Mouse (Mus musculus) layer of hippocampus, adult 9-11 months (tissue): ENCODE measurements at regions not wholly inside any gene's neighbourhood (a gene's known extent, or its start where the extent isn't known, plus 50 kb on each side); places are given as distances from the start of the nearest gene placed in this dataset.

Source experiments
- DNase-seq: peaks from one replicate; pipeline ENCODE4 v3.0.0; 2022

DNA sequence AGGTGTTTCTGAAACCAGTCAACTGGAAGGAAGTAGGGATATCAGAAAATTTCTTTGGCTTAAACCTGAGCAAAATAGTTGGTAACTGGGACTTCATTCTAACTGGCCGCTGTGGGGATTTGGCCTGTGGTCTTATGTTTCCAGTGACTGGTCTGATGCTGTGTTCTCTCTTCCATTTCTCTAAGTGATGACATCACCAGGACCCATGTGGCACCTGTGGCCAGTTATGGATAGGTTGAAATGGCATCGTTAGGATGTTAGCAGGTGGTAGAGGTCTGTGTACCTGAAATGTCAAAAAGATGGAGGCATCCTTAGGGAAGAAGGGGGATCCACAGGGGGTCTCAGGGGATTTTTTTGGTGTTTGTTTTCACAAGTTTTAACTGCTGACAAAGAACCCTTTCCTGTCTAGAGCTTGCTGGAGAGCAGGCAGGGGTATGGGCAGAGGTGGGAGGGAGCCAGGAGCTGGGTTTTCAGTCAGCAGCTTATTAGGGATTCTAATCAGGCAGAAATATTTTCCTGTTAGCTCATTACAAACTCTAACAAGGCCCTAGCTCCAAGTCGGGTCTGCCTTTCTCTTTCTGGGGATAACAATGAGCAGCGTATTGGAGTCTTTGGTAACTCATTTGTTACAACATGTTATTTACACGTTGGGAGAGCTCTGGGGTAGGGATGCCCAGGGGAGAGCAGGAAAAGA is 170.2 kb downstream of the Adck1 start:
- DNase-seq: no peak

DNA sequence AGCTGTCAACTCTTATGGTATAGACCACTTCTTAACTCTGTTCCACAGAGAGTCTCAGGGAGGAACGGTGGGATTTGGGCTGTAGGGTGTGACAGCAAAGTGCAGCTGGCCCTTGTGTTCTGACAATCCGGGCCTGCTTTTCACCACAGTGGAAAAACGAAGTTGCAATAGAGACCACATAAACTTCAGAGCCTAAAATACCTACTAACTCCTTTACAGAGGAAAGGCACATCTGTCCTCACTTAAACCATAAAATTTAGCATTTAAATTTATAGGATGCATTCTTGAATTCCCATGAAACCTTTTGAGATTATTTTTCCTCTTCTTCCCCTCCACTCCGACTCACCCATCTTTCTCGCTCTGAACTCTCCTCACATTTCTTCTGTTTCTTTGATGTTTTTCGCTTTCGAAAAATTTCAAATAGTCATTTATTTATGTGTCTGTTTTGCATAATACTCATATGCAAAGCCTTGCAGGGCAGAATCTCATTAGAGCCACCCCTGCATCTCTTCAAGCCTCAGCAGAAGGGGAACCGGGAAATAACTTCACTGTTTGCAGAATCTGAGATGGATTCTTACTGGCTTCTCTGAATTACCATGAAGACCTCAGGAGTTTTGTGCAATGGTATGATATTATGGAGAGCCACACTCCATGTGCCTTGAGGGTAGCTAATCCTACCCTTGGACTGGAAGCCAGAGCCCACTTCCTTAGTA is 172.1 kb downstream of the Adck1 start:
- peak; percentile 8 for DNase-seq

DNA sequence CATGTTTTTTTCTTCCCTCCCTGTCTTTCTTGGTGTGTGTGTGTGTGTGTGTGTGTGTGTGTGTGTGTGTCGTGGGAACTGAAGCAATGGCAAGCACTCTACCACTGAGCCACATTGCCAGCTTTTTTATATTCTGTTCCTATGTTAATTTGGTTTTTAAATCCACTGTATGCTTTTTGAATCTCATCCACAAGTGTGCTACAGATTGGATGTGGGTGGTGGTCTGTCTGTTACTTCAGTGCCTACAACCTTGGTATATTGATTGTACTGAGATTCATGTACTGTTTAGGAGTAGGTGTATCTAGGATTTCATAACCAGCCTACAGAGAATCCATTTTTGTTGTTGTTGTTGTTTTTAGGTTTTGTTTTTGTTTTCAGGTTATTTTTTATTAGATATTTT is 170.8 kb upstream of the Nrxn3 start:
- peak; percentile 63 for DNase-seq

DNA sequence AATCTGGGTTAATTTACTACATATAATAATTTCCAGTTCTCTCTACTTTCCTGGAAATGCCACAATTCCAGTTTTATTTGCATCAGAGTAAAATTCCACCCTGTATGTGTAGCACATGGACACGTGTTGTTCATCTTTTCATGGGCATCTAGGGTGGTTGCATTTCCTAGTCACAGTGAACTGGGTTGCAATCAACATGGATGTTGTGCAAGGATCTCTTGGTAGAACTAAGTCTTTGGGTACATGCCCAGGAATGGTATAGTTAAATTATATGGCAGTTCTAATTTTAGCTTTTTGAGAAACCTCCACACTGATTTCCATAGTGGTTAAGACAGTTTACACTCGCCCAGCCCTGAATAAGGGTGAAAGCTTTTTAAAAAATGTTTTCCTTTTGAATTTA is 167.2 kb upstream of the Nrxn3 start:
- no peak for DNase-seq

DNA sequence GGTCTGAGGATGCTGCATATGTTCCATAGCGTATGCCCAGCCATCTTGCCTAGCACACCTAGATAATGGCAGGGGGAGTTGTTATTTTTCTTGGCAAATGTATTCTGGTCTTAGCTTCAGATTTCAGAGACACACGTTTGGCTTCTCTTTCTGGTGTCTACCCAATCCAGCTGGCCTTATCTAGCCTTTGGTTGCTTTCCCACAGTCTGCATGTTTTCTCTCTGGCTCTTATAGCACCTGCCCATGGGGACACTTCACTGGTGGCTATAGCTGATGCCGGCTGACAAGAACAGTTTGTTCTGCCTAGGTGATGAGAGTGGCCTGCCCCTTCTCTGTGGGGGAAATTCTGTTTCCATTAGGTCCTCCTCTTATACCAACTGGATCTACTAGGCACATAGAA is 164.6 kb upstream of the Nrxn3 start:
- DNase-seq: no peak

DNA sequence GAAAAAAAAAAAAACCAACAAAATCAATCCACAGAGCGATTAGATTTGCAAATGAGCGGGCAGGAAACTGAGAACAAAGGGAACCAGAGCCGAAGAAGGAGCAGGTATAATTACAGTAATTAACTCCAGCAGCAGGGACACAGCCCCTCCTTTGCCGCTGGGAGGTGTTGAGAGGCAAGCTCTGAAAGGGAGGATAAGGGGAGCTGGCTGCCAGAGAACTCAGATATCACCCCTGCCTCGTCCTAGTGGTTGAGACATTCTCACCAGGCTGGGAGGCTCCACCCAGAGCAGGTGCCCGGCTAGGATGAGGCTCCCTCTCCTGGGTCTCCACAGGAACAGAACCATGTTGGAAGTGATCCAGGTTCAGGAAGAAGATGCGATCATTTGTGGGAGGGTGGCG is 142.7 kb upstream of the Nrxn3 start:
- peak; percentile 3 for DNase-seq

DNA sequence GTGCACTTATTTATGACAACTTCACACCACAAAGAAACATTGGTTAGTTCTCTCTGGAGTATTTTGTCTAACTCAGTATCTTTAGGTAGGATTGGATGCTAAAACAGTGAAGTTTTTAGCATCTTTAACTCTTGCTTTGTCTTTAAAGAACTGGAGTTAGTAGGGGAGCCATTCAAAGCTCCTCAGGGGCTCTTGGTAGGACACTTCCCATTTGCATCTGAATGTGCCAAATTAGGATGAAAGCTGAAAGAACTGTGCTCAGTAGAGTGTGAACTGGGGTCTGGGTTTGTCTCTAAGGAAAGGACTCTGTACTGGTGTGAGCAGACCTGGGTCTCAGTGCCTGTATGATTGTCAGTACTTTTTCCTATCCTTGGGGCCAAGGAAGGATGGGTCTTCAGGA is 116.7 kb upstream of the Nrxn3 start:
- no peak for DNase-seq

DNA sequence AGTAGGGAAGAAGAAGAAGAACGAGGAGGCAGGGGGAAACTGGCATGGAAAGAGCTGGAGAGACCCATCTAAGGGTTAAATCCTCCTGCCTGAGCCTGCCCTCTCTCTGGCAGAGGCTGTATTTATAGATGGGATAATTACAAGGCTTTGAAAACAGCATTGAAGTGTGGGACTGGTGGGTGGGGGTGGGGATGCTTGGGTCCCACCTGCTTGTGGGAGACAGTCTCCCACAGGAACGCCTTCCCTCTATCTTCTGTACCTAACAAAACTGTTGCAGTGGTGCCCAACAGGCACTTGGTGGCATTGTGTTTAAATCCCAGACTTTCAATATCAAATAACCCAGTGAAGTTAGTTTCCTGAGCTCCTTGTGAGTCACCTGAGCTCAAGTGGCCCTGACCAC is 102.6 kb upstream of the Nrxn3 start:
- no peak for DNase-seq

DNA sequence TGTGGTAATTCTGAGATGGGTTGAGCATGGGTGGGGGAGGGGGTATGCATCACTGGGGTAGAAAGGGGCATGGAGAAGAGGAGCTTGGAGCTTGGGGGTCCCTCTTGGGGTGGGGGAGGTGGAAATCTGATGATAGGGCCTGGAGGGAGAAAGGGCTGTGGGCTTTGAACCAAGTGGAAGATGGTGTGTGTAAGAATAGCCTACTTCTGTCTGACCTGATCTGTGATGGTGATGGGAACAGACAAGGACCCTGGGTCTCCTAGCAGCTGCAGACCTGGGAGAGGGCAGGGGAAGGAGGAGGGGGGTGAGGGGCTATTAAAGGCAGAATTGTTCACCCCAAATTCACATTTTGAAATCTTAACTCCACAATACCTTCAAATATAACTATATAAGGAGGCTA is 78.4 kb upstream of the Nrxn3 start:
- no peak for DNase-seq

DNA sequence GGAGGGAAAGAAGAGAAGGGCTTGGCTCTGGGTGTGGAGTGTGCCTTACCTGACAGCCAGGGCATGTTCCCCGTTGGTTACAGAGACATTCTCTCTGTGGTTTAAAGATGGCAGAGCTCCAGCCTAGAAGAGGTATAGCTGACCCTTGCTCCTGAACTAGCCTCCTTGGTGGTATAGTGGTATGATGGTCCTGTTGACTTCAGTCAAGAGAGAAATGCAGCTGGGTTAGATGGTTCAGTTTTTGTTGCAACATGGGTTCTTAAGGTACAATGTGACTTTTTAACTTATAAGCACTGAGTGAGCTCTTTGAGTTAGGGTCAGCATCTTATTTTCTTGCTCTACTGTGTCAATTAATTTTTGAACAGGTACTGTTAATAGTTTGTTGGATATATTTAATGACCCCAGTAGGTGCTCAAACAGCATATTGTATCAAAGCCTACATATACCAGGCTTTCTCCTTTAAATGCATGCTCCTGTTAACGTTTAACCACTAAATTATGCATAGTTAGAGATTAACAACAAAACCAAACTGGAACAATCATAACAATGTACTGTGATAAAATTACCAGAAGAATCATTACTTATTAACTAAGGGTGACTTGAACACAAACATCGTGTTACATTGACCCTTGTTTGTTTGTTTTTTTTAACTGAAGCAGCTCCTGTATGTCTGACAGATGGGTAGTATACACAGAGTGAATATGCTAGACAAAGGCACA is 70.5 kb upstream of the Nrxn3 start:
- no peak for DNase-seq
